In genomic region chr7:118243453-118244385, GRCm38 (mm10) we compare ENCODE assay signal across 7 mouse cellular contexts. TPM values are rescaled to one million over a fixed set of nuclear protein-coding genes. Genes with fewer than 3 reads are reported as not detected.
DNase-seq lines count a peak whose midpoint lies in the region; ATAC-seq lines count a peak whose summit lies in the region.

Gene Smg1 (minus strand): TSS chr7:118243670.

- H3K27ac ChIP-seq in embryonic facial prominence, embryonic 12.5 days: peak within 1 kb of the TSS; percentile 97
- peak within 1 kb of the TSS; percentile 90 for H3K27ac ChIP-seq in limb, embryonic 11.5 days (replicated peaks; ENCODE audit: low read depth, low read length)
- peak within 1 kb of the TSS; percentile 94 for H3K27ac ChIP-seq in midbrain, embryonic 14.5 days (replicated peaks; ENCODE audit: low read depth, low read length)

- no peaks in the 10 kb centered on the region for H3K9me3 ChIP-seq in embryonic facial prominence, embryonic 12.5 days
- H3K9me3 ChIP-seq in limb, embryonic 11.5 days (ENCODE audit: control insufficient read depth, low read length): no peaks in the 10 kb centered on the region; the same call in 1 of the 2 replicates
- no peaks in the 10 kb centered on the region for H3K9me3 ChIP-seq in midbrain, embryonic 14.5 days (ENCODE audit: control insufficient read depth, low read length)

- H3K4me1 ChIP-seq in embryonic facial prominence, embryonic 12.5 days: peaks cover 8% of the 10 kb centered on the region
- peaks cover 6% of the 10 kb centered on the region; the same call in 1 of the 2 replicates for H3K4me1 ChIP-seq in limb, embryonic 11.5 days (ENCODE audit: control insufficient read depth, insufficient read depth, low read length)
- H3K4me1 ChIP-seq in midbrain, embryonic 14.5 days (ENCODE audit: control insufficient read depth, insufficient read depth, low read length): peaks cover 13% of the 10 kb centered on the region

- peak within 1 kb of the TSS; percentile 97 for H3K9ac ChIP-seq in embryonic facial prominence, embryonic 12.5 days
- H3K9ac ChIP-seq in limb, embryonic 11.5 days (ENCODE audit: low read length): peak within 1 kb of the TSS; percentile 93
- peak within 1 kb of the TSS; percentile 93 for H3K9ac ChIP-seq in midbrain, embryonic 14.5 days (replicated peaks; ENCODE audit: low read length)

- peak; percentile 95 for ATAC-seq in embryonic facial prominence, embryonic 12.5 days (ENCODE audit: insufficient number of reproducible peaks, insufficient read depth, low FRiP score, low TSS enrichment)
- ATAC-seq in limb, embryonic 11.5 days (ENCODE audit: insufficient number of reproducible peaks, low FRiP score, low TSS enrichment, low read depth): peak; percentile 97
- ATAC-seq in midbrain, embryonic 14.5 days (ENCODE audit: low FRiP score, low TSS enrichment): peak; percentile 94

- H3K4me2 ChIP-seq in embryonic facial prominence, embryonic 12.5 days (replicated peaks): peak within 1 kb of the TSS; percentile 64
- peak within 1 kb of the TSS; percentile 73 for H3K4me2 ChIP-seq in limb, embryonic 11.5 days (ENCODE audit: low read depth, severe bottlenecking)
- peak within 1 kb of the TSS; percentile 88 for H3K4me2 ChIP-seq in midbrain, embryonic 14.5 days (ENCODE audit: low read length)

- H3K27me3 ChIP-seq in embryonic facial prominence, embryonic 12.5 days: no peaks in the 10 kb centered on the region
- H3K27me3 ChIP-seq in limb, embryonic 11.5 days (ENCODE audit: control insufficient read depth, insufficient read depth, low read length): no peaks in the 10 kb centered on the region
- H3K27me3 ChIP-seq in midbrain, embryonic 14.5 days (ENCODE audit: control insufficient read depth, insufficient read depth, low read length): no peaks in the 10 kb centered on the region

- peak; percentile 98 for DNase-seq in adrenal gland, postnatal 25 days
- peak; percentile 100 for DNase-seq in heart, adult 11 months
- DNase-seq in kidney, adult 18-20 months: peak; percentile 100
- DNase-seq in limb, embryonic 11.5 days (ENCODE audit: low spot score): peak; percentile 98
- peak; percentile 98 for DNase-seq in midbrain, embryonic 14.5 days
- peak; percentile 100 for DNase-seq in spleen, adult 18-20 months

- WGBS in embryonic facial prominence, embryonic 12.5 days: 2% methylated on average over 72 of the region's 79 CpGs
- WGBS in limb, embryonic 11.5 days: 2% methylated on average over 76 of the region's 79 CpGs
- under 1% methylated on average over 73 of the region's 79 CpGs for WGBS in midbrain, embryonic 14.5 days

- H3K36me3 ChIP-seq in embryonic facial prominence, embryonic 12.5 days: no peaks in the 10 kb centered on the region
- H3K36me3 ChIP-seq in limb, embryonic 11.5 days (ENCODE audit: control insufficient read depth, insufficient read depth, low read length): no peaks in the 10 kb centered on the region
- H3K36me3 ChIP-seq in midbrain, embryonic 14.5 days (ENCODE audit: control insufficient read depth, insufficient read depth, low read length): no peaks in the 10 kb centered on the region

- H3K4me3 ChIP-seq in embryonic facial prominence, embryonic 12.5 days: peak within 1 kb of the TSS; percentile 97
- H3K4me3 ChIP-seq in limb, embryonic 11.5 days (ENCODE audit: low read depth, low read length): peak within 1 kb of the TSS; percentile 93
- H3K4me3 ChIP-seq in midbrain, embryonic 14.5 days (replicated peaks; ENCODE audit: low read depth, low read length): peak within 1 kb of the TSS; percentile 92

RNA-seq across cellular contexts. Expression of gene Smg1, which starts in this region (rescaled TPM):
- 52.8 and 55.6 TPM in 2 replicates for total RNA-seq in adrenal gland, postnatal 25 days (2021)
- polyA plus RNA-seq in embryonic facial prominence, embryonic 12.5 days (2016; fragmentation: Nextera tagmentation; extraction: Ambion mirVana): 26.6 and 27.0 TPM in 2 replicates
- 20.4 and 20.9 TPM in 2 replicates for polyA plus RNA-seq in limb, embryonic 11.5 days (2014; fragmentation: Nextera tagmentation; extraction: Ambion mirVana)
- polyA plus RNA-seq in midbrain, embryonic 14.5 days (2014; fragmentation: Nextera tagmentation; extraction: Ambion mirVana): 31.7 and 38.4 TPM in 2 replicates

Comparison
In these comparisons a context has a peak if more than half of its experiments do, and no peak if none do; other contexts are left out.
1. Peak in every context shown above with its lines: DNase-seq, ATAC-seq, H3K4me3 ChIP-seq and H3K27ac ChIP-seq.